Mouse (Mus musculus) heart, postnatal 0 days (tissue): ENCODE results near the gene Egfl8.

Experiments used
- CTCF ChIP-seq: IDR thresholded peaks from 2 replicates; pipeline ENCODE4 v1.5.1; 2016; ENCODE audit warnings: antibody characterized with exemption, control low read depth, low read depth
- EP300 ChIP-seq: IDR thresholded peaks from 2 replicates; pipeline ENCODE4 v1.6.1; 2016; ENCODE audit warnings: antibody characterized with exemption, low read depth

DNA sequence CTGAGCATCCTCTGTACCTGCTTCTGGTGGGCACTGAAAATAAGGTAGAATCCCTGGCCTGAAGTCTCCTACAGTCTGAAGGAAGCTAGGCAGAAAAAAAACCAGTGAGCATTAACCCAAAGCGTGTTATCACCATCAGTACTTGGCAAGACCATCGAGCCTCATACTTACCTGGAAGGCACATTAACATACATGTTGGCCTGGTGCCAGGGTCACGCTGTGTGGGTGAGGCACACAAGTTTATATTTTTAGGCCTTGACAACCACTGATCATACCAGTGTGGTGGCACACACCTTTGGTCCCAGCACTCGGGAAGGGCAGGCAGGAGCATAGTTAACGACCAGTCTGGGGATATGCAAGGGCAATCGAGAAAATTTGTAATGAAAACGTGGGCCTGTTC lies 7.8 kb downstream of the Egfl8 start:
- TF ChIP-seq CTCF = no peak
- no peak for TF ChIP-seq EP300
